Mouse (Mus musculus) embryonic facial prominence, embryonic 13.5 days (tissue): ENCODE measurements around the gene Slc43a1. TPM values are rescaled to one million over a fixed set of nuclear protein-coding genes. Genes with fewer than 3 reads are reported as not detected.
A peak's percentile ranks its signal among the peaks of the same experiment; 100 is the strongest.

Source experiments
- ATAC-seq: fragments of 200-750 bp; cut with Nextera tagmentation; 2 replicates; pipeline ENCODE4 v1.8.0; 2017; ENCODE audit warnings: low read depth; ENCODE audit not compliant: insufficient number of reproducible peaks, insufficient read depth, low FRiP score, low TSS enrichment
- H3K27ac ChIP-seq: fragments of 300-500 bp; sonication (generic); 2 replicates; pipeline ENCODE4 v1.5.1; 2015; ENCODE audit warnings: moderate library complexity, mild to moderate bottlenecking, inconsistent platforms
- H3K27me3 ChIP-seq: fragments of 300-500 bp; sonication (generic); 2 replicates; pipeline ENCODE4 v1.6.1; 2015; ENCODE audit warnings: mild to moderate bottlenecking, inconsistent platforms
- H3K36me3 ChIP-seq: fragments of 300-500 bp; sonication (generic); 2 replicates; pipeline ENCODE4 v1.6.1; 2015; ENCODE audit warnings: mild to moderate bottlenecking, inconsistent platforms
- H3K4me1 ChIP-seq: fragments of 300-500 bp; sonication (generic); 2 replicates; pipeline ENCODE4 v1.6.1; 2015; ENCODE audit warnings: inconsistent platforms
- H3K4me2 ChIP-seq: fragments of 300-500 bp; sonication (generic); 2 replicates; pipeline ENCODE4 v1.6.1; 2015; ENCODE audit warnings: moderate library complexity, mild to moderate bottlenecking, inconsistent platforms
- H3K4me3 ChIP-seq: fragments of 300-500 bp; sonication (generic); 2 replicates; pipeline ENCODE4 v1.5.1; 2015; ENCODE audit warnings: mild to moderate bottlenecking, inconsistent platforms
- H3K9ac ChIP-seq: fragments of 300-500 bp; sonication (generic); 2 replicates; pipeline ENCODE4 v1.6.1; 2015; ENCODE audit warnings: mild to moderate bottlenecking, inconsistent platforms
- H3K9me3 ChIP-seq: fragments of 300-500 bp; sonication (generic); 2 replicates; pipeline ENCODE4 v1.6.1; 2016; ENCODE audit warnings: inconsistent platforms
- WGBS: fragments of 180-500 bp; shearing (Covaris S2); methylation state at CpG from one replicate; pipeline ENCODE4 v1.1.7; 2015; ENCODE audit warnings: mixed read lengths; 5-methylcytosine and 5-hydroxymethylcytosine counted together
- polyA plus RNA-seq: library from polyadenylated mRNA; unstranded; fragments of >200 nt; fragmentation: Nextera tagmentation; extraction: Ambion mirVana; gene quantifications from 2 replicates; pipeline ENCODE4 v1.2.1, GENCODE M21; 2015

The Slc43a1 gene
- polyA plus RNA-seq, 1 experiment from 2014 or later = 16.5 TPM

- Histone ChIP-seq H3K4me1 (peaks cover 13% of the 10 kb centered on the region), H3K36me3 (peaks cover 13% of the 10 kb centered on the region), H3K4me2 (no peak overlapping the region), H3K9ac (peak overlapping the region; percentile 11; the same call in 1 of the 2 replicates), H3K9me3 (no peaks in the 10 kb centered on the region), H3K27me3 (0 out of 2 replicates have a peak, but pooled peaks cover 4% of the 10 kb centered on the region), H3K4me3 (no peak overlapping the region), H3K27ac (no peak overlapping the region)
- ATAC-seq = peak; percentile 63
- 37% methylated on average over 10 of the region's 10 CpGs for WGBS
Observed at GRCm38 (mm10) chr2:84831666-84832391, 6.8 kb upstream of the Slc43a1 start.

DNA sequence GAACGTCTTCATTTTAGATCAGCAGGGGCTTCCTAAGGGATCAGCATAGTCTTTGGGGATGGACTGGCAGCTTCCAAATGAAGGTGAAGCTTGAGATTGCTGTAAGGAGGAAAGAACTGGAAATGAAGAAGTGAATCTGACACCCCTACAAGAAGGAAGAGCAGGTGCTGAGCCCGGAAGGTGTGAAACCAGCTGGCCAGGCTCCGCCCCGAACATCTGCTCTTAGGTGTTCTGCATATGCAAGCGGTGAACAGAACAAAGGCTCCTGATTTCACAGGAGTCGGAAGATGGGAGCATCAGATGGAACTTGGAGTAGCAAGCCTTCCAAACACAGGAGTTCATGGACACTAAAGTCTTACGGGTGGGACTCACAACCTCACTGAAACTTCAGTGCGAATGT lies 1.5 kb upstream of the Slc43a1 start:
- no peak for ATAC-seq
- H3K4me2 ChIP-seq = no peak overlapping the region

GRCm38 (mm10) chr2:84837817-84838592 lies 645 bp upstream of the Slc43a1 start:
- 22% methylated on average over 9 of the region's 9 CpGs for WGBS
- H3K4me3 ChIP-seq = peak overlapping the region; percentile 71; the same call in 1 of the 2 replicates

More for the DNA sequence above, 1.5 kb upstream of the Slc43a1 start:
- peaks cover 28% of the 10 kb centered on the region for H3K4me1 ChIP-seq
- H3K9me3 ChIP-seq = no peaks in the 10 kb centered on the region
- no peak overlapping the region for H3K9ac ChIP-seq
- H3K4me3 ChIP-seq = no peak overlapping the region
- 68% methylated on average over 8 of the region's 8 CpGs for WGBS
- peaks cover 10% of the 10 kb centered on the region for H3K27me3 ChIP-seq
- no peaks in the 10 kb centered on the region for H3K36me3 ChIP-seq
- no peak overlapping the region for H3K27ac ChIP-seq

GRCm38 (mm10) chr2:84838993-84839980 lies 637 bp downstream of the Slc43a1 start:
- H3K36me3 ChIP-seq = no peaks in the 10 kb centered on the region
- H3K27ac ChIP-seq = peak overlapping the region; percentile 93
- peak overlapping the region; percentile 87 for H3K9ac ChIP-seq
- no peaks in the 10 kb centered on the region for H3K9me3 ChIP-seq
- peak overlapping the region; percentile 71 for H3K4me3 ChIP-seq
- peak overlapping the region; percentile 94 for H3K4me2 ChIP-seq
- under 1% methylated on average over 47 of the region's 47 CpGs for WGBS
- peaks cover 35% of the 10 kb centered on the region for H3K4me1 ChIP-seq
- ATAC-seq = peak; percentile 5; the same call in 1 of the 2 replicates
- H3K27me3 ChIP-seq = peaks cover 10% of the 10 kb centered on the region

More at GRCm38 (mm10) chr2:84837817-84838592, 645 bp upstream of the Slc43a1 start:
- H3K36me3 ChIP-seq = no peaks in the 10 kb centered on the region
- no peak overlapping the region for H3K27ac ChIP-seq
- peak overlapping the region; percentile 94; the same call in 1 of the 2 replicates for H3K4me2 ChIP-seq
- H3K27me3 ChIP-seq = peaks cover 10% of the 10 kb centered on the region
- H3K9ac ChIP-seq = no peak overlapping the region
- H3K9me3 ChIP-seq = no peaks in the 10 kb centered on the region
- ATAC-seq = no peak
- H3K4me1 ChIP-seq = peaks cover 30% of the 10 kb centered on the region

DNA sequence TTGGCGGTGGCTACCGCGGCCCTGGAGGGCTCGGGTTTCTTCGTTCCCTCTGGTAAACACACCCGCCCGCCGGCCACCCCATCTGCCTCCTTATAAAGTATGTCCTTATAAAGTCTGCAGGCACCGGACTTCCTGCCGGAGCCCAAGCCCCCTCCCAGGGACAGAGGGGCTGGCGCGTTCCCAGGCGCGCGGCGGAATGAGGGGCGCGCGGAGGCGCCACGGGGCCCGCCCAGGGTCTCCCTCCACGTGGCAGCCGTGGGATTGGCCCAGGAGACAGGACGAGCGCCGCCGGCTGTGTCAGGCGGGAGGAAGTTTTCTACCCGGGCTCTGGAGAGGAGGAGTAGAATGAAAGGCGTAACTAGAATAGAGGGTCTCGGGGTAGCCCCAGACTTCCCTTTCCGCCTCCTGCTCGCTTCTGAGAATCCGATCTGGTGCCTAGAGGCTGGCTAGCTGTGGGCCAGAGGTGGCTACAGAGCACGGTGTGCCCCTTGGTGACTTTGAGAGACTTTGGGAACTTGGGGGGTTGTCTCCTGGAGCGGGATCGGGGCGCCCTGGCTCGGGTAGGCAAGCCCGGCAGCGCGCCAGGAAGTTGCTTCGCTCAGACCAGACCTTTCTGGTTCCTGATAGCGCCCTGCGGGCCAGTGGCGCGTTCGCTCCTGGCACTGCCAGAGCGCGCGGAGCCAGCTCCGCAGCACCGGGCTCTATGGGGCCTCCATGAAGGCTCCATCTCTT lies 1.5 kb downstream of the Slc43a1 start:
- H3K27ac ChIP-seq = peak overlapping the region; percentile 93
- WGBS = under 1% methylated on average over 54 of the region's 54 CpGs
- H3K4me3 ChIP-seq = peak overlapping the region; percentile 71
- peaks cover 10% of the 10 kb centered on the region for H3K27me3 ChIP-seq
- H3K36me3 ChIP-seq = no peaks in the 10 kb centered on the region
- H3K9me3 ChIP-seq = no peaks in the 10 kb centered on the region
- peak overlapping the region; percentile 94 for H3K4me2 ChIP-seq
- peaks cover 35% of the 10 kb centered on the region for H3K4me1 ChIP-seq
- ATAC-seq = peak; percentile 83
- H3K9ac ChIP-seq = peak overlapping the region; percentile 87

- no peak for ATAC-seq
Observed at GRCm38 (mm10) chr2:84840748-84841563, 2.3 kb downstream of the Slc43a1 start.

DNA sequence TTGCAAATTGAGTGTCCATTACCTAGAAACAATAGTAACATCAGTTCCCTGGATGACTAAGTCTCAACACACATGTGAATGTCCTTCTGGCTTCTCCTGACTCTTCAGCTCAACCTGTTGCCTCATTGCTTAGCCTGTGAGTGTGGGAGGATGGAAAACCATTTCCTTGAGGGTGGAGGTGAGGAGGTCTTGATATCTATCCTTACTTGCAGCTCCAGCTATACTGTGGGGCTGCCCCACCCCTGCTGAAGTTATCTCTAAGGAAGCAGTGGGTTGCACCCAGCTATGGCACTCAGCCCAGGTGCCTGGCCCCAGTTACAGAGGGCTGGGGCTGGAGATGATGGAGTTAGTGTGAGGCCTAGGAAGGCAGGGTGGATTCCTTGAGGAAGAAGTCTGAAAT lies 3.3 kb downstream of the Slc43a1 start:
- no peak for ATAC-seq
- H3K27ac ChIP-seq = no peak overlapping the region
- peak overlapping the region; percentile 94 for H3K4me2 ChIP-seq
- no peaks in the 10 kb centered on the region for H3K36me3 ChIP-seq
- H3K9ac ChIP-seq = no peak overlapping the region
- H3K4me1 ChIP-seq = peaks cover 40% of the 10 kb centered on the region
- no peaks in the 10 kb centered on the region for H3K9me3 ChIP-seq
- 0 out of 2 replicates have a peak overlapping the region, but pooled peaks have one; percentile 71 for H3K4me3 ChIP-seq
- H3K27me3 ChIP-seq = peaks cover 6% of the 10 kb centered on the region

More at GRCm38 (mm10) chr2:84840748-84841563, 2.3 kb downstream of the Slc43a1 start:
- Histone ChIP-seq H3K9me3 (no peaks in the 10 kb centered on the region), H3K4me1 (peaks cover 40% of the 10 kb centered on the region), H3K9ac (peak overlapping the region; percentile 87), H3K36me3 (no peaks in the 10 kb centered on the region), H3K27me3 (peaks cover 6% of the 10 kb centered on the region), H3K4me2 (peak overlapping the region; percentile 94), H3K4me3 (peak overlapping the region; percentile 71), H3K27ac (peak overlapping the region; percentile 93)
- WGBS = 6% methylated on average over 17 of the region's 17 CpGs

DNA sequence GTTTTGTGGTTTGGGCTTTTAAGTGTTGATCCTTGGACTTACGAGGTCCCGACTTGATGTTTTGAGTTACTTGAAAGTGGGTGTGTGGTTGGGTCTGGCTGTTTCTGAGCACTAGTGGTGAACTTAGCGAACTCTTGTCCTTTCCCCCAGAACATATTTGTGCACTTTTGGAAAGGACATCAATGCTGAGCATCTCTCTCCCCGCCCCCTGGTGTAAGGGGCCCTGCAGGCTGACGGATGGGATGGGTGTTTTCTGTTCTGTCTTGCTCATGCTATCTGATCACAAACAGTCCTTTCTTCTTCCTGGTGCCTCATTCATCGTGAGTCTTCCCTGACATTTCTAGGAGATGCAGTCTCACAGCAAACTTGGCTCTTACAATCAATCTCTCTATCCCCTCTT lies 5.0 kb downstream of the Slc43a1 start:
- Histone ChIP-seq H3K27me3 (peaks cover 2% of the 10 kb centered on the region), H3K4me3 (no peak overlapping the region), H3K4me1 (peaks cover 35% of the 10 kb centered on the region), H3K9me3 (no peaks in the 10 kb centered on the region), H3K27ac (no peak overlapping the region), H3K36me3 (no peaks in the 10 kb centered on the region; the same call in 1 of the 2 replicates), H3K9ac (no peak overlapping the region), H3K4me2 (no peak overlapping the region)
- no peak for ATAC-seq
- WGBS = 74% methylated on average over 6 of the region's 6 CpGs

DNA sequence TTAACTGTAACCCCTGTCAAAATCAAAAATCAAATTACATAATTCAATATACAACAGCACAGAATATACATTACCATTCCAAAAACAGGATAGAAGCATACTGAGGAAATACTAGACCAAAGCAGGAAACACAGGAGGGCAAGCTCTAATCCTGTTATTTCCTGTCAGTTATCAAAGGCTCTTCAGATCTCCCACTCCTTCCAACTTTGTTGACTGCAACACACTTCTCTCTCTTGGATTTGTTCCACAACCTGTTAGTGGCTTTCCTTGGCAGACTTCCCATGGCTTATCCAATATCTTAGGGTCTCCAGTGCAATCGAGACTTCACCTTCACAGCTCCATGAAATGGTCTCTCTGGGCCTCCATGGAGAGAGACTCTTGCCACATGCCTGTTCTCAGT lies 6.6 kb downstream of the Slc43a1 start:
- Histone ChIP-seq H3K4me1 (peaks cover 27% of the 10 kb centered on the region), H3K27me3 (no peaks in the 10 kb centered on the region), H3K36me3 (peaks cover 13% of the 10 kb centered on the region), H3K4me2 (no peak overlapping the region), H3K9ac (no peak overlapping the region), H3K27ac (no peak overlapping the region), H3K9me3 (no peaks in the 10 kb centered on the region), H3K4me3 (no peak overlapping the region)
- no peak for ATAC-seq
- WGBS = 67% methylated on average over 1 of the region's 1 CpGs
